Mouse (Mus musculus) neural tube, embryonic 14.5 days (tissue): ENCODE results near the gene Nfix. TPM values are rescaled to one million over a fixed set of nuclear protein-coding genes. Genes with fewer than 3 reads are reported as not detected.
"Not testable (repeated sequence)": the region's sequence is repeated elsewhere in the genome, so short reads cannot be mapped to it uniquely, and the experiment has no call there.

ENCODE experiments used
- ATAC-seq: fragments of 200-750 bp; cut with Nextera tagmentation; 2 replicates; pipeline ENCODE4 v1.8.0; 2017; ENCODE audit warnings: low read depth, mild to moderate bottlenecking, moderate TSS enrichment, moderate library complexity
- H3K27ac ChIP-seq: fragments of 300-500 bp; sonication (generic); 2 replicates; pipeline ENCODE4 v1.5.1; 2014; ENCODE audit warnings: low read depth, mild to moderate bottlenecking, control low read depth, low read length, moderate library complexity, mixed read lengths
- H3K27me3 ChIP-seq: fragments of 300-500 bp; sonication (generic); 2 replicates; pipeline ENCODE4 v1.6.1; 2014; ENCODE audit warnings: low read length; ENCODE audit not compliant: control insufficient read depth, insufficient read depth
- H3K36me3 ChIP-seq: fragments of 300-500 bp; sonication (generic); 2 replicates; pipeline ENCODE4 v1.6.1; 2014; ENCODE audit warnings: low read length, mixed read lengths; ENCODE audit not compliant: control insufficient read depth, insufficient read depth
- H3K4me1 ChIP-seq: fragments of 300-500 bp; sonication (generic); 2 replicates; pipeline ENCODE4 v1.6.1; 2014; ENCODE audit warnings: low read length; ENCODE audit not compliant: control insufficient read depth, insufficient read depth
- H3K4me2 ChIP-seq: fragments of 300-500 bp; sonication (generic); 2 replicates; pipeline ENCODE4 v1.6.1; 2014; ENCODE audit warnings: mild to moderate bottlenecking, low read depth, low read length, control low read depth
- H3K4me3 ChIP-seq: fragments of 300-500 bp; sonication (generic); 2 replicates; pipeline ENCODE4 v1.5.1; 2014; ENCODE audit warnings: low read depth, low read length, control low read depth, mixed read lengths
- H3K9ac ChIP-seq: fragments of 300-500 bp; sonication (generic); replicated peaks from 2 replicates; pipeline ENCODE4 v1.6.1; 2014; ENCODE audit warnings: low read depth, mild to moderate bottlenecking, control low read depth, low read length, mixed read lengths
- H3K9me3 ChIP-seq: fragments of 300-500 bp; sonication (generic); 2 replicates; pipeline ENCODE4 v1.6.1; 2016; ENCODE audit warnings: low read length; ENCODE audit not compliant: control insufficient read depth
- WGBS: fragments of 180-500 bp; shearing (Covaris S2); extraction: QIAGEN DNeasy Blood & Tissue Kit; methylation state at CpG from one replicate; pipeline ENCODE4 v1.1.7; 2014; 5-methylcytosine and 5-hydroxymethylcytosine counted together
- polyA plus RNA-seq: library from polyadenylated mRNA; unstranded; fragments of >200 nt; fragmentation: Nextera tagmentation; extraction: Ambion mirVana; gene quantifications from 2 replicates; pipeline ENCODE4 v1.2.1, GENCODE M21; 2014

Nfix gene
- polyA plus RNA-seq, 1 experiment from 2014 or later, result 91.5 TPM

DNA sequence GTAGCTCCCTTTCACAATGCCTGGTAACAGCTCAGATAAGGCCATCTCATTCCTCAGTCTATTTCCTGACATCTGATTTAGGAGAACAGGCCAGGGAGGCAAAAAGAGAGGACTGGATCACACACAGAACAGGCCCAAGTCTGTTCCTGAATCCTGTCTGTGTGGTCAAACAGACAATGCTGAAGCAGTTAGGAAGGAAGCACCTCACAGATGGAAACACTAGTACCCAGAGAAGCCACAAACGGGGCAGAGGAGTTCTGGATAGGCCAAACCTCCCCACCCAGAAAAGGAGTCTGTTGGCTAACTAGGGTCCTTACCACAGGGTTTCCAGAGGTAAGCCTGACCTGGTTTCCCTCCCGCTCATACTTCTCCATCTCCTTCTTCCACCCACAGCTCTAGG, 117.9 kb downstream of the Nfix start:
- no peaks in the 10 kb centered on the region for H3K36me3 ChIP-seq
- no peak overlapping the region for H3K27ac ChIP-seq
- H3K27me3 ChIP-seq, result no peaks in the 10 kb centered on the region; the same call in 1 of the 2 replicates
- H3K4me3 ChIP-seq, result no peak overlapping the region
- no peaks in the 10 kb centered on the region for H3K9me3 ChIP-seq
- no peak overlapping the region for H3K4me2 ChIP-seq
- 87% methylated on average over 2 of the region's 2 CpGs for WGBS
- H3K4me1 ChIP-seq, result peaks cover 22% of the 10 kb centered on the region
- no peak for ATAC-seq
- H3K9ac ChIP-seq, result no peak overlapping the region

DNA sequence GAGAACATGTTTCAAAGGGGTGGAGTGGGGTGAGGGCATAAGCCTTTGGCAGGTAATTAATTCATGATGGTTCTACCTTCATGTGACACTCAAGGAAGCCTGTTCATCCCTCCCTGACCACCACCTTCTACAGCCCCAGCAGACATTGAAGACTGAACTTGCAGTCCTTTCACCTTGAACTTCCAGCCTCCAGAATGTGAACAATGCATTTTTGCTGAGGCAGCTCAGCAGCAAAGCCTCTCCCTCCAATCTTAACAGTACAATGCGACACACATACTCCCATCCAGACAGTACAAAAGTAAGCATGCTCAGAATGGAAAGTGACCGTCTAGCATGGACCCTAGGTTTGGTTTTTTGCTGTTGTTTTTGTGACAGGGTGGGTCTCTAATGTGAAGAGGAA, 118.7 kb downstream of the Nfix start:
- no peaks in the 10 kb centered on the region; the same call in 1 of the 2 replicates for H3K36me3 ChIP-seq
- no peaks in the 10 kb centered on the region for H3K27me3 ChIP-seq
- no peak overlapping the region for H3K27ac ChIP-seq
- H3K4me1 ChIP-seq, result peaks cover 18% of the 10 kb centered on the region
- no peak overlapping the region for H3K9ac ChIP-seq
- no peaks in the 10 kb centered on the region for H3K9me3 ChIP-seq
- no peak overlapping the region for H3K4me2 ChIP-seq
- no peak for ATAC-seq
- H3K4me3 ChIP-seq, result no peak overlapping the region
- 84% methylated on average over 2 of the region's 2 CpGs for WGBS

DNA sequence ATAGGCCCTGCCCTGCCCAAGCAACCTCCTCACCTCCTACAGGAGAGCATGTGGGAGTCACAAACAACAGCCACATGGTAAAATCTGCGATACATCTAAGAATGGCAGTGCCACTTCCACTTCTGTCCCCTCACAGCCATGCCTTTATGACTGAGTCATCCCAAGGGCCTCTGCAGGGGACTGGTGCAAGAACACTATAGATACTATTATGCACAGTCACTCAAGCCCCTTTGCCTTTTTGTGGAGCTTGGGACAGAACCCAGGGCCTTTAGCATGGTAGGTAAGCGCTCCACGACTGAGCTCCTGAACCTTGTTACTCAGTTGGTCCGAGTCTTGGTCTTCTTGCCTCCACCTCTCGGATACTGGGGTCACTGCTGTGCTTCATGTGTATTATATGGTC, 122.8 kb downstream of the Nfix start:
- Histone ChIP-seq H3K9me3 (no peaks in the 10 kb centered on the region), H3K4me1 (no peaks in the 10 kb centered on the region), H3K36me3 (peaks cover 25% of the 10 kb centered on the region), H3K9ac (no peak overlapping the region), H3K4me3 (no peak overlapping the region), H3K27ac (no peak overlapping the region), H3K4me2 (no peak overlapping the region), H3K27me3 (no peaks in the 10 kb centered on the region)
- 99% methylated on average over 5 of the region's 5 CpGs for WGBS
- no peak for ATAC-seq

DNA sequence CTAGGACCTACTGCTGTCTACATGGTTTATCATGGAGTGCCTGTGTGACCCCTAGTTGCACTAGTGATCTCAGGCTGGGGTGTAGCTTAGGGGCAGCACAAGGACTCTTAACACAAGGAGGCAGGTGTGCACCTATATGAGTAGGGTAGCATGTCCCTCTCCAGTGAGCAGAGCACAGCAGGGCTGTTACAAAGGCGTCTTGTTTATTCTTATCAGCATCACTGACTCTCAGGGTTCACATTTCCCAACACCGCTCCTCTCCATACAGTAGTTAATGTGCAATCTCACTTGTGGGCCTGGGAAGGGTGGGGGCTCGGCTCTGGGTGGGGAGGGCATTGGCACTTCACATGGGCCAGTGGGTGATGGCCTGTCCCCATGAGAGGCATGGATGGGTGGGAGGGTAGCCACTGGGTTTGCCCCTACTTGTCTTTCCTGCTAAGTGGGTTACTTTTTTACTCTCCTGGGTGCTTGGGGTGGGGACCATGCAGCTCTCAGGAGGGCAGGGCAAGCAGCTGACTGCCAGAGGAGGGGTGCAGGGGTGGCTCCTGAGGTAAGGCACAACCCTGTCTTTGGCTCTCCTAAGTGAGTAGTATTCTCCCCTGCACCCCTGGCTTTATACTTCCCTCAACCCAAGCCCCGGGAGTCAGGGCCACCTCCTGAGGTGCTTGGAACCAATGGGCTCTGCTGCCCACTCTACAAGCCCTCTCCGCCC, 129.7 kb downstream of the Nfix start:
- Histone ChIP-seq H3K36me3 (peaks cover 16% of the 10 kb centered on the region), H3K4me1 (peaks cover 10% of the 10 kb centered on the region)
- WGBS, result 88% methylated on average over 5 of the region's 5 CpGs
- not testable (repeated sequence) for H3K9me3 ChIP-seq, H3K4me2 ChIP-seq, H3K27me3 ChIP-seq, H3K4me3 ChIP-seq, H3K9ac ChIP-seq, ATAC-seq, H3K27ac ChIP-seq

DNA sequence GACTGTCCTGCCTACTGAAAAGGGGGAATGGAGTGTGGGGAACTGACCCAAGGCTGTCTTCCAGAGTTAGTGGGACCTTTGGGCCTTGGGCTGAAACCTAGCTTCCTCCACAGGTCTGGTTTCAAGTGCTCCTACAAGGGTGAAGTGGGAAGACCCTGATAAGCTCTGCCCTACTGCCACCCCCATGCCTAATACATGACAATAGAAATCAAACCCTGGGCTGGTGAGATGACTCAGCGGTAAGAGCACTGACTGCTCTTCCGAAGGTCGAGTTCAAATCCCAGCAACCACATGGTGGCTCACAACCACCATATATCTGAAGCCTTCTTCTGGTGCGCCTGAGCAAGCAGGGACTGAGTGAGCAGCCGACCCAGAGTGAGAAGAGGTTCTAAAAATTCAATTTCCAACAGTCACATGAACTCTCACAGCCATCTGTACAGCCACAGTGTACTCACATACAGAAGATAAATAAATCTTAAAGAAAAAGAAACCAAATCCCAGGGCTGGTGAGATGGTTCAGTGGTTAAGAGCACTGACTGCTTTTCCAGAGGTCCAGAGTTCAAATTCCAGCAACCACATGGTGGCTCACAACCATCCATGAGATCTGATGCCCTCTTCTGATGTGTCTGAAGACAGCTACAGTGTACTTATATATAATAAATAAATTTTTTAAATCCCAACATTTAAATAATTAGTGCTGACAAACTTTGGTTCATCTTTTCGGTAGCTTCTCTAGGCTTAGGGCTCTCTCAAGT, 131.2 kb downstream of the Nfix start:
- H3K4me3 ChIP-seq, result no peak overlapping the region
- peaks cover 9% of the 10 kb centered on the region for H3K36me3 ChIP-seq
- H3K9me3 ChIP-seq, result no peaks in the 10 kb centered on the region
- peaks cover 11% of the 10 kb centered on the region for H3K4me1 ChIP-seq
- no peak overlapping the region for H3K4me2 ChIP-seq
- H3K27ac ChIP-seq, result no peak overlapping the region
- H3K27me3 ChIP-seq, result no peaks in the 10 kb centered on the region
- no peak overlapping the region for H3K9ac ChIP-seq
- 87% methylated on average over 6 of the region's 6 CpGs for WGBS
- ATAC-seq, result no peak

DNA sequence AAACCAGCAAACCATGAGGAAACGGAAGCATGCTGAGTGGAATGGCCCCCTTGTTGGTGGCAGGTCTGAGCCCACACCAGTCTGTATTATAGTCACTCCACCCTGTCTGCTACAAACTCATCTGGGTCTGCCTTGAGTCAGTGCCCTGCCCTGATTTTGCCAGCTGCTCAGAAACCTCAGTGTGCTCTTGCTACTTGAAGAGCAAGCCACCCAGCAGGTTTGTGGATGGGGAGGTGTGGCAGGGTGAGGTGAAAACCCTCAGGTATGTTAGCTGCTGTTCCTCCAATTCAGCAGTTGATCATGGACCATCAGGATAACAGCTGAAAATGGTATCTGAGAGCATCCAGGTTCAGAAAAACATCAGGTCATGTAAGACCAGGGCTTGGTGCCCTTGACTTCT, 132.1 kb downstream of the Nfix start:
- peaks cover 6% of the 10 kb centered on the region for H3K36me3 ChIP-seq
- H3K4me2 ChIP-seq, result no peak overlapping the region
- H3K27me3 ChIP-seq, result no peaks in the 10 kb centered on the region
- H3K27ac ChIP-seq, result no peak overlapping the region
- 88% methylated on average over 1 of the region's 1 CpGs for WGBS
- ATAC-seq, result no peak
- H3K4me3 ChIP-seq, result no peak overlapping the region
- no peak overlapping the region for H3K9ac ChIP-seq
- H3K9me3 ChIP-seq, result no peaks in the 10 kb centered on the region
- peaks cover 16% of the 10 kb centered on the region for H3K4me1 ChIP-seq

DNA sequence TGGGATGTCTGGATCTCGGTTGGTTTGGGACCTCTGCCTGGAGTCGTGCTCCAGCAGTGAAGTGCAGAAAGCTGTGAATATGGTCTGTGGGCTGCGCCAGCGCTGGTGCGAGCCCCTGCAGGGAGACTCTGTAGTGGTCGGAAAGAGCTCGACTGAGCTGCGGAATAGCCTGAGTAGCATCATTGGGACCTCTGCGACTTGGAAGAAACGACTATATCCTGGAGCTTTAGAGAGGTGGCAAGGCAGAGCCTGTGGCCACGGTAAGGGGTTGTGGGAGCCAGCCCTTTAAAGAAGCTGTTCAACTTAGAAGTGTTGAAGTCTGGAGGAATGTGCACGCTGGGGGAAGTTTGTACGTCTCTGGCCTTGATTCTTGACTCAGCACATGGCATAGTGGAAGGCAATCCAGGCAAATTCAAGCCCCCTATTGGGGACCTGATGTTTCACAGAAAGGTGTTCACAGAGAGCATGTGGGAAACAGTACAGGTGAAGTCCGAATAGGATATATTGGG, 134.7 kb downstream of the Nfix start:
- Histone ChIP-seq H3K9me3 (no peaks in the 10 kb centered on the region), H3K36me3 (no peaks in the 10 kb centered on the region), H3K4me2 (peak overlapping the region; percentile 88), H3K27ac (peak overlapping the region; percentile 84), H3K4me1 (peaks cover 32% of the 10 kb centered on the region), H3K4me3 (peak overlapping the region; percentile 49), H3K9ac (peak overlapping the region; percentile 65), H3K27me3 (no peaks in the 10 kb centered on the region)
- 3% methylated on average over 14 of the region's 14 CpGs for WGBS
- peak; percentile 5; the same call in 1 of the 2 replicates for ATAC-seq

DNA sequence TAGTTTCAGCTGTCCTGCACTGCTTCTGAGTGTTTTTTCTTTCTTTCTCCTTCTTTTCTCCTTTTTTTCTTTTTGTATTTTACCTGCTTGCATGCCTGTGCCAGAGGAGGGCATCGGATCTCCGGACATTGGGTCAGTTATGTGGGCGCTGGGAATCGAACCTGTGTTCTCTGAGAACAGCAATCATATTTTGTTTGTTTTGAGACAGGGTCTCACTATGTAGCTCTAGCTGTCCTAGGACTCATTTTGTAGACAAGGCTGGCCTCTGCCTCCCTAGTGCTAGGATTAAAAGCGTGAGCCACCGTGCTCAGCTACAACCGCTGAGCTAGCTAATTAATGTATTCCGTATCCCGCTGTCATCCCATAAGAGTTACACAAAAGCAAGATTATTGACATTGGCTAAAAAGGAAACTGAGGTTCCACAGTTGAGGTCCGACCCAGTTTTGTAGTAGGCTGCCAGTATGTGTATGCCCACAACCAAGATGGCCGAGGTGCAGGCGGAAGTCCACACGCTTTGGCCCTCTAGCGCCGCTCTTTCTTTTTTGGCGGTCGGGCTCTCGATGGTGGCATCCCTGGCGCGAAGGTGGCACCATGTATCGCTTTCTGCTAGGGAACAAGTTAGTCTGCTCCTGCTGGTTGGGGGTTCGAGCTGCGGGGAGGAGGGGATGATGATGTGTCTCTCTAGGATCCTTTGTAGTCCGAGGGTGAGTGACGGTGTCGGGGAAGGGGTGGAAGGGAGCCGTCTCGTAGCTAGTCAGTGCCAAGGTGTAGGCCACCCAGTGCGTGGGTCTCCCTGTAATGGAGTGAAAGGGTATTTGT, 135.4 kb downstream of the Nfix start:
- Histone ChIP-seq H3K27ac (peak overlapping the region; percentile 84), H3K4me3 (peak overlapping the region; percentile 49), H3K4me1 (peaks cover 37% of the 10 kb centered on the region), H3K9me3 (no peaks in the 10 kb centered on the region), H3K27me3 (no peaks in the 10 kb centered on the region), H3K4me2 (peak overlapping the region; percentile 88), H3K9ac (peak overlapping the region; percentile 65), H3K36me3 (no peaks in the 10 kb centered on the region)
- peak; percentile 47 for ATAC-seq
- under 1% methylated on average over 29 of the region's 29 CpGs for WGBS
